7 mouse cellular contexts compared by ENCODE assay signal in the genomic region with DNA sequence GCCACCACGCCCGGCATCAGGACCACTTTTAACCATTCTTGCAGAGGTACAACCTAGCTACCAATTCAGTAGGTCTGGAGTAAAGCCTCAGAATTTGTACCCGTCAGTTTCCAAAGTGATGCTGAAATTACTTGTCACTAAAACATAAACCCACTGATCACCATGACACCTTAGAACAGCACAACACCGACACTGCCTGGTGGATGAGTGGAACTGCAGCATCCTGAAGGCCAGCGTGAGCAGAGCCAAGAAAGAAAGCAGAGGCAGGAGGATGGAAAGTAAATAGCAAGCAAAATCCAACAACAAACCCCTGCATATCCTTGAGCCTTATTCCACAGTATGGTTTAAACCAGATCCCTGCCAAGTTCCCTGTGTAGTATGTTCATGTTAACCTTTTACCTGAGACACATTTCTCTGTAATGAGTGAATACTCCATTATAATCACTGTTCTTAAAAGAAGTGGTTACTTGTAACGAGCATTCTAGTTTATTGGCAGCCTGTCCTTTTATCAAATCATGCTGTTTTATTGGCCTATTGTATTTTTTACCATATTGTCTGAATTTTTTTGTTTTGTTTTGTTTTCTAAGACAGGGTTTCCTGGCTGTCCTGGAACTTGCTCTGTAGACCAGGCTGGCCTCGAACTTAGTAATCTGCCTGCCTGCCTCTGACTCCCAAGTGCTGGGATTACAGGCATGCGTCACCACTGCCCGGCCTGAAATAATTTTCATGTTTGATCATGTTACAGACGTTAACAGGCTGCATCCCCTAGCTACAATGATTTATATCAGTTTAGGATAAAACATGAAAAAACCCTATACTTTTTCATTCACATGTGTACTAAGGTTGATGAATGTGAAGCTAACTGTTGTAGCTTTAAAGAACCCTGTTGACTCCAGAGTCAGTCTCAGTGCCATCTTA. TPM values are rescaled to one million over a fixed set of nuclear protein-coding genes. Genes with fewer than 3 reads are reported as not detected.
DNase-seq lines count a peak whose midpoint lies in the region; ATAC-seq and TF ChIP-seq lines count a peak whose summit lies in the region.

No protein-coding gene starts in this region.

- no peak overlapping the region for H3K4me3 ChIP-seq in embryonic fibroblast, embryonic 13.5 days (ENCODE audit: insufficient read depth, low read length)

- ATAC-seq in megakaryocyte progenitor cell, adult 5-6 weeks (replicated peaks; ENCODE audit: poor library complexity) = peak; percentile 88

- TF ChIP-seq POLR2A in embryonic fibroblast, embryonic 13.5 days (IDR thresholded peaks at IDR 0.05; ENCODE audit: low read depth, low read length) = no peak

- TF ChIP-seq CTCF in embryonic fibroblast, embryonic 13.5 days (IDR thresholded peaks at IDR 0.05; ENCODE audit: borderline replicate concordance, insufficient read depth, low read length) = peak; percentile 56; the same call in 1 of the 2 replicates

- H3K4me1 ChIP-seq in embryonic fibroblast, embryonic 13.5 days (ENCODE audit: control insufficient read depth, insufficient read depth, low read length) = no peaks in the 10 kb centered on the region

- DNase-seq in right cerebral cortex, adult 18-20 months = peak; percentile 33
- no peak for DNase-seq in right cerebral cortex, postnatal 36 days (ENCODE audit: low spot score in 2 of 2)
- peak; percentile 17 for DNase-seq in adrenal gland, adult 2 months
- peak; percentile 60 for DNase-seq in layer of hippocampus, adult 11-12 months (ENCODE audit: low spot score)
- peak; percentile 47 to 76 for DNase-seq in spleen, postnatal 4 days (ENCODE audit: low spot score in 2 of 2)

- no peak overlapping the region for H3K27ac ChIP-seq in embryonic fibroblast, embryonic 13.5 days (ENCODE audit: insufficient read depth, low read length)

RNA-seq across cellular contexts. Expression of a gene that starts 26.5 kb away (rescaled TPM):
- under 1 TPM; 0.14 to 0.45 TPM for total RNA-seq in adrenal gland, adult 2 months (2021)
- 0.13 and 0.27 TPM in 2 replicates for polyA plus RNA-seq in adrenal gland, adult 2 months (2012; rRNA removed)
- not detected in 2 replicates for polyA plus RNA-seq in embryonic fibroblast, embryonic 13.5 days (2011; ENCODE audit: insufficient read length, low read depth, missing spikeins)
- 0.71 and 0.94 TPM in 2 replicates for total RNA-seq in megakaryocyte progenitor cell, adult 5-6 weeks (2015)
- 0.46 and 1.1 TPM in 2 replicates for total RNA-seq in megakaryocyte progenitor cell, adult 5-6 weeks (2017)

RNA-seq across cellular contexts. Expression of a gene that starts 36.0 kb away (rescaled TPM):
- total RNA-seq in adrenal gland, adult 2 months (2021) = 100 to 1,000 TPM in 1 of 2 experiments, 10 to 100 TPM in 1; 98.3 to 113 TPM
- 1.4 and 2.2 TPM in 2 replicates for polyA plus RNA-seq in adrenal gland, adult 2 months (2012; rRNA removed)
- 149 and 183 TPM in 2 replicates for polyA plus RNA-seq in embryonic fibroblast, embryonic 13.5 days (2011; ENCODE audit: insufficient read length, low read depth, missing spikeins)
- total RNA-seq in megakaryocyte progenitor cell, adult 5-6 weeks (2015) = 177 and 201 TPM in 2 replicates
- total RNA-seq in megakaryocyte progenitor cell, adult 5-6 weeks (2017) = 114 and 158 TPM in 2 replicates

Comparison
In these comparisons a context has a peak if more than half of its experiments do, and no peak if none do; other contexts are left out.
1. DNase-seq: peak in right cerebral cortex, adult 18-20 months (single experiment), adrenal gland, adult 2 months (single experiment), layer of hippocampus, adult 11-12 months (single experiment) and spleen, postnatal 4 days (2 of 2); none in right cerebral cortex, postnatal 36 days (0 of 2).